Mouse (Mus musculus) heart, embryonic 16.5 days (tissue): ENCODE results near the gene Cacna2d2. TPM values are rescaled to one million over a fixed set of nuclear protein-coding genes. Genes with fewer than 3 reads are reported as not detected.
A peak's percentile ranks its signal among the peaks of the same experiment; 100 is the strongest.

ENCODE experiments used
- ATAC-seq: fragments of 200-750 bp; cut with Nextera tagmentation; replicated peaks from 2 replicates; pipeline ENCODE4 v1.8.0; 2017; ENCODE audit warnings: moderate number of reproducible peaks; ENCODE audit not compliant: insufficient read depth, low FRiP score; ENCODE audit errors: extremely low read depth
- H3K27ac ChIP-seq: fragments of 300-500 bp; sonication (generic); 2 replicates; pipeline ENCODE4 v1.5.1; 2014; ENCODE audit warnings: mild to moderate bottlenecking, low read length, control low read depth, moderate library complexity
- H3K27me3 ChIP-seq: fragments of 300-500 bp; sonication (generic); 2 replicates; pipeline ENCODE4 v1.6.1; 2014; ENCODE audit warnings: low read length, mixed read lengths; ENCODE audit not compliant: control insufficient read depth, insufficient read depth
- H3K36me3 ChIP-seq: fragments of 300-500 bp; sonication (generic); 2 replicates; pipeline ENCODE4 v1.6.1; 2014; ENCODE audit not compliant: control insufficient read depth, insufficient read depth
- H3K4me1 ChIP-seq: fragments of 300-500 bp; sonication (generic); 2 replicates; pipeline ENCODE4 v1.6.1; 2014; ENCODE audit warnings: low read length, mixed read lengths; ENCODE audit not compliant: control insufficient read depth, insufficient read depth
- H3K4me2 ChIP-seq: fragments of 300-500 bp; sonication (generic); 2 replicates; pipeline ENCODE4 v1.6.1; 2014; ENCODE audit warnings: low read depth, mild to moderate bottlenecking, control low read depth, low read length
- H3K4me3 ChIP-seq: fragments of 300-500 bp; sonication (generic); 2 replicates; pipeline ENCODE4 v1.5.1; 2014; ENCODE audit warnings: mild to moderate bottlenecking, control low read depth, low read length
- H3K9ac ChIP-seq: fragments of 300-500 bp; sonication (generic); 2 replicates; pipeline ENCODE4 v1.6.1; 2014; ENCODE audit warnings: low read length, control low read depth
- H3K9me3 ChIP-seq: fragments of 300-500 bp; sonication (generic); replicated peaks from 2 replicates; pipeline ENCODE4 v1.6.1; 2016; ENCODE audit warnings: low read length; ENCODE audit not compliant: control insufficient read depth
- WGBS: fragments of 180-500 bp; shearing (Covaris S2); extraction: QIAGEN DNeasy Blood & Tissue Kit; methylation state at CpG from one replicate; pipeline ENCODE4 v1.1.7; 2014; 5-methylcytosine and 5-hydroxymethylcytosine counted together
- polyA plus RNA-seq: library from polyadenylated mRNA; unstranded; fragments of >200 nt; fragmentation: Nextera tagmentation; extraction: Ambion mirVana; gene quantifications from 2 replicates; pipeline ENCODE4 v1.2.1, GENCODE M21; 2015

The Cacna2d2 gene
- polyA plus RNA-seq, 1 experiment from 2014 or later, result 2.6 TPM

- H3K9ac ChIP-seq, result peak overlapping the region; percentile 18
- no peaks in the 10 kb centered on the region for H3K9me3 ChIP-seq
- peaks cover 13% of the 10 kb centered on the region for H3K27me3 ChIP-seq
- H3K36me3 ChIP-seq, result no peaks in the 10 kb centered on the region
- ATAC-seq, result peak; percentile 38
- peaks cover 12% of the 10 kb centered on the region for H3K4me1 ChIP-seq
- no peak overlapping the region for H3K27ac ChIP-seq
- peak overlapping the region; percentile 67 for H3K4me2 ChIP-seq
- peak overlapping the region; percentile 42 for H3K4me3 ChIP-seq
- 12% methylated on average over 44 of the region's 44 CpGs for WGBS
Measured at GRCm38 (mm10) chr9:107526198-107527026, 127.0 kb downstream of the Cacna2d2 start.

GRCm38 (mm10) chr9:107533791-107534407 is 134.5 kb downstream of the Cacna2d2 start, which contains the start of gene Tmem115:
Gene Tmem115, plus strand, starts transcription at chr9:107533945.
- WGBS, result under 1% methylated on average over 48 of the region's 48 CpGs
- Histone ChIP-seq H3K36me3 (peaks cover 14% of the 10 kb centered on the region), H3K9me3 (no peaks in the 10 kb centered on the region), H3K27me3 (no peaks in the 10 kb centered on the region), H3K27ac (peak within 1 kb of the TSS; percentile 79), H3K4me3 (peak within 1 kb of the TSS; percentile 81), H3K4me2 (peak within 1 kb of the TSS; percentile 87), H3K4me1 (peaks cover 19% of the 10 kb centered on the region), H3K9ac (peak within 1 kb of the TSS; percentile 89)
- peak; percentile 99 for ATAC-seq

GRCm38 (mm10) chr9:107534408-107535202 is 135.2 kb downstream of the Cacna2d2 start:
- WGBS, result under 1% methylated on average over 40 of the region's 40 CpGs
- H3K9ac ChIP-seq, result peak overlapping the region; percentile 89
- no peaks in the 10 kb centered on the region for H3K9me3 ChIP-seq
- H3K4me1 ChIP-seq, result peaks cover 19% of the 10 kb centered on the region
- peak; percentile 19; the same call in 1 of the 2 replicates for ATAC-seq
- peak overlapping the region; percentile 81 for H3K4me3 ChIP-seq
- H3K4me2 ChIP-seq, result peak overlapping the region; percentile 87
- H3K36me3 ChIP-seq, result peaks cover 21% of the 10 kb centered on the region
- H3K27me3 ChIP-seq, result no peaks in the 10 kb centered on the region
- peak overlapping the region; percentile 79 for H3K27ac ChIP-seq

GRCm38 (mm10) chr9:107538231-107538630 is 138.8 kb downstream of the Cacna2d2 start:
- H3K4me3 ChIP-seq, result no peak overlapping the region
- H3K27me3 ChIP-seq, result no peaks in the 10 kb centered on the region
- H3K36me3 ChIP-seq, result peaks cover 21% of the 10 kb centered on the region
- no peak overlapping the region for H3K4me2 ChIP-seq
- 89% methylated on average over 7 of the region's 7 CpGs for WGBS
- ATAC-seq, result no peak
- H3K27ac ChIP-seq, result no peak overlapping the region
- H3K9ac ChIP-seq, result no peak overlapping the region
- peaks cover 35% of the 10 kb centered on the region for H3K4me1 ChIP-seq
- H3K9me3 ChIP-seq, result no peaks in the 10 kb centered on the region

- Histone ChIP-seq H3K27me3 (no peaks in the 10 kb centered on the region), H3K4me2 (no peak overlapping the region), H3K36me3 (peaks cover 21% of the 10 kb centered on the region), H3K9me3 (no peaks in the 10 kb centered on the region), H3K27ac (no peak overlapping the region), H3K4me1 (peaks cover 35% of the 10 kb centered on the region), H3K4me3 (no peak overlapping the region), H3K9ac (no peak overlapping the region)
- 88% methylated on average over 3 of the region's 3 CpGs for WGBS
- ATAC-seq, result no peak
Measured at GRCm38 (mm10) chr9:107538711-107539110, 139.3 kb downstream of the Cacna2d2 start.

- H3K4me1 ChIP-seq, result peaks cover 35% of the 10 kb centered on the region
- H3K4me3 ChIP-seq, result no peak overlapping the region
- no peak overlapping the region for H3K4me2 ChIP-seq
- H3K9ac ChIP-seq, result no peak overlapping the region
- WGBS, result 87% methylated on average over 8 of the region's 8 CpGs
- no peak for ATAC-seq
- H3K36me3 ChIP-seq, result peaks cover 30% of the 10 kb centered on the region
- no peaks in the 10 kb centered on the region for H3K27me3 ChIP-seq
- no peaks in the 10 kb centered on the region for H3K9me3 ChIP-seq
- no peak overlapping the region for H3K27ac ChIP-seq
Measured at GRCm38 (mm10) chr9:107539940-107540339, 140.5 kb downstream of the Cacna2d2 start.

- 70% methylated on average over 4 of the region's 4 CpGs for WGBS
- no peaks in the 10 kb centered on the region for H3K27me3 ChIP-seq
- H3K9me3 ChIP-seq, result no peaks in the 10 kb centered on the region
- peaks cover 30% of the 10 kb centered on the region for H3K36me3 ChIP-seq
- ATAC-seq, result no peak
- peaks cover 34% of the 10 kb centered on the region for H3K4me1 ChIP-seq
- H3K9ac ChIP-seq, result no peak overlapping the region
- H3K27ac ChIP-seq, result no peak overlapping the region
- no peak overlapping the region for H3K4me2 ChIP-seq
- no peak overlapping the region for H3K4me3 ChIP-seq
Measured at GRCm38 (mm10) chr9:107540420-107540819, 141.0 kb downstream of the Cacna2d2 start.

- no peaks in the 10 kb centered on the region for H3K27me3 ChIP-seq
- H3K4me2 ChIP-seq, result peak overlapping the region; percentile 99
- peak overlapping the region; percentile 90 for H3K9ac ChIP-seq
- WGBS, result 30% methylated on average over 10 of the region's 10 CpGs
- H3K27ac ChIP-seq, result no peak overlapping the region
- H3K4me3 ChIP-seq, result peak overlapping the region; percentile 92
- peaks cover 30% of the 10 kb centered on the region for H3K36me3 ChIP-seq
- peaks cover 28% of the 10 kb centered on the region for H3K4me1 ChIP-seq
- no peak for ATAC-seq
- H3K9me3 ChIP-seq, result no peaks in the 10 kb centered on the region
Measured at GRCm38 (mm10) chr9:107541005-107541404, 141.6 kb downstream of the Cacna2d2 start.
